Mouse (Mus musculus) kidney, postnatal 0 days (tissue): ENCODE results near the gene Arpc1b. TPM values are rescaled to one million over a fixed set of nuclear protein-coding genes. Genes with fewer than 3 reads are reported as not detected.

Experiments
- ATAC-seq: fragments of 200-750 bp; cut with Nextera tagmentation; replicated peaks from 2 replicates; pipeline ENCODE4 v1.8.0; 2017; ENCODE audit warnings: low read depth, moderate number of reproducible peaks, moderate TSS enrichment, moderate library complexity; ENCODE audit not compliant: low FRiP score
- DNase-seq: peaks from one replicate; pipeline ENCODE4 v3.0.0-alpha.2; 2016; ENCODE audit warnings: low spot score
- H3K27ac ChIP-seq: fragments of 300-500 bp; sonication (generic); 2 replicates; pipeline ENCODE4 v1.5.1; 2014; ENCODE audit warnings: mild to moderate bottlenecking
- H3K27me3 ChIP-seq: fragments of 300-500 bp; sonication (generic); 2 replicates; pipeline ENCODE4 v1.6.1; 2014; ENCODE audit warnings: low read length, mixed read lengths; ENCODE audit not compliant: insufficient read depth
- H3K36me3 ChIP-seq: fragments of 300-500 bp; sonication (generic); 2 replicates; pipeline ENCODE4 v1.6.1; 2014; ENCODE audit warnings: low read length, mixed read lengths; ENCODE audit not compliant: insufficient read depth
- H3K4me1 ChIP-seq: fragments of 300-500 bp; sonication (generic); replicated peaks from 2 replicates; pipeline ENCODE4 v1.6.1; 2014; ENCODE audit warnings: antibody characterized with exemption, low read length, mixed read lengths; ENCODE audit not compliant: insufficient read depth
- H3K4me2 ChIP-seq: fragments of 300-500 bp; sonication (generic); 2 replicates; pipeline ENCODE4 v1.6.1; 2014; ENCODE audit warnings: mild to moderate bottlenecking, low read length, moderate library complexity, mixed read lengths
- H3K4me3 ChIP-seq: fragments of 300-500 bp; sonication (generic); replicated peaks from 2 replicates; pipeline ENCODE4 v1.5.1; 2014; ENCODE audit warnings: low read depth, low read length
- H3K9ac ChIP-seq: fragments of 300-500 bp; sonication (generic); 2 replicates; pipeline ENCODE4 v1.6.1; 2014; ENCODE audit warnings: low read depth, low read length
- H3K9me3 ChIP-seq: fragments of 300-500 bp; sonication (generic); replicated peaks from 2 replicates; pipeline ENCODE4 v1.6.1; 2016; ENCODE audit warnings: low read length, inconsistent platforms, mixed read lengths
- CTCF ChIP-seq: IDR thresholded peaks from 2 replicates; pipeline ENCODE4 v1.5.1; 2016; ENCODE audit warnings: antibody characterized with exemption, low read depth, mild to moderate bottlenecking, moderate library complexity
- WGBS: fragments of 180-500 bp; shearing (Covaris S2); extraction: QIAGEN DNeasy Blood & Tissue Kit; methylation state at CpG from one replicate; pipeline ENCODE4 v1.1.7; 2014; 5-methylcytosine and 5-hydroxymethylcytosine counted together
- polyA plus RNA-seq: library from polyadenylated mRNA; unstranded; fragments of >200 nt; fragmentation: Nextera tagmentation; extraction: Ambion mirVana; gene quantifications from 2 replicates; pipeline ENCODE4 v1.2.1, GENCODE M21; 2015

Arpc1b gene
- polyA plus RNA-seq, 1 experiment from 2014 or later = 261 TPM

DNA sequence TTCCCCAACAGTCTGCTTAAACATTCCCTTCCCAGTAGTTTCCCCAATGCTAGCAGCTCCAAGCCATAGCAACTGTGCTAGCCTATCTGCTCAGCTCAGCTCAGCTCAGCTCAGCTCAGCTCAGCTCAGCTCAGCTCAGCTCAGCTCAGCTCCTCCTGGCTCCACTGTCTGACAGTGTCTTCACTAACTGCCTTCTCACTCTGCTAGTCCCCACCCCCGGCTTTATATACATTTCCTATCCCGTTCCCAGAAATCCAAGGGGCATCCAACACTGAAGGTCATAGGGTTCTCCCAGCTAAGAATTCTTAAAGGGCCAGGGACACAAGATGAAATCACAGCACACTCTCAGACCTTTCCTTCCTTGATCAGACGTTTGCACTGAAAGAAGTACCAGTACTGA is 50.7 kb downstream of the Arpc1b start:
- TF ChIP-seq CTCF = no peak
- H3K27ac ChIP-seq = peak overlapping the region; percentile 5; the same call in 1 of the 2 replicates
- no peak overlapping the region for H3K9ac ChIP-seq
- no peaks in the 10 kb centered on the region for H3K27me3 ChIP-seq
- 0 out of 2 replicates have a peak, but pooled peaks cover 21% of the 10 kb centered on the region for H3K36me3 ChIP-seq
- H3K4me2 ChIP-seq = peak overlapping the region; percentile 5; the same call in 1 of the 2 replicates
- no peaks in the 10 kb centered on the region for H3K9me3 ChIP-seq
- H3K4me3 ChIP-seq = no peak overlapping the region
- ATAC-seq (no peak), DNase-seq (peak; percentile 40)
- H3K4me1 ChIP-seq = peaks cover 12% of the 10 kb centered on the region
- WGBS = 44% methylated on average over 3 of the region's 3 CpGs

DNA sequence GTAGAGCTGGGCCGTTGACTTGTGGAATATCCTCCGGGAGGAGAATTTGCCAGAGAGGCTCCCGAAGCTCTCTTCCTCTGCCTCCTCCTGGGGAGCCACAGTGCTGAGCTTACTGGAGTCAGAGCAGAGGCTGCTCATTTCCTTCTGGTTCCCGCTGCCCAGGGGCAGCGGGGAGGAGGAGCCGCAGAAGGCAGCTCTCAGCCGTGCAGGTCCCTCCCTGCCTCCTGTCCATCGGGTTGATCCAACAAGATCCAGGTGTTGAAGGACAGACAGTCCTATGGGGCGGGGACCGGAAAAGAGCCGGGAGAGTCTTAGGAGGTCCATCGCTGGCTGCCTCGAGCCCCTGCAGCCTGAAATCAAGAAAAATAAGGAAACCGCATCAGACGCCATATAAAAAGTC is 51.2 kb downstream of the Arpc1b start:
- WGBS = 80% methylated on average over 15 of the region's 15 CpGs

DNA sequence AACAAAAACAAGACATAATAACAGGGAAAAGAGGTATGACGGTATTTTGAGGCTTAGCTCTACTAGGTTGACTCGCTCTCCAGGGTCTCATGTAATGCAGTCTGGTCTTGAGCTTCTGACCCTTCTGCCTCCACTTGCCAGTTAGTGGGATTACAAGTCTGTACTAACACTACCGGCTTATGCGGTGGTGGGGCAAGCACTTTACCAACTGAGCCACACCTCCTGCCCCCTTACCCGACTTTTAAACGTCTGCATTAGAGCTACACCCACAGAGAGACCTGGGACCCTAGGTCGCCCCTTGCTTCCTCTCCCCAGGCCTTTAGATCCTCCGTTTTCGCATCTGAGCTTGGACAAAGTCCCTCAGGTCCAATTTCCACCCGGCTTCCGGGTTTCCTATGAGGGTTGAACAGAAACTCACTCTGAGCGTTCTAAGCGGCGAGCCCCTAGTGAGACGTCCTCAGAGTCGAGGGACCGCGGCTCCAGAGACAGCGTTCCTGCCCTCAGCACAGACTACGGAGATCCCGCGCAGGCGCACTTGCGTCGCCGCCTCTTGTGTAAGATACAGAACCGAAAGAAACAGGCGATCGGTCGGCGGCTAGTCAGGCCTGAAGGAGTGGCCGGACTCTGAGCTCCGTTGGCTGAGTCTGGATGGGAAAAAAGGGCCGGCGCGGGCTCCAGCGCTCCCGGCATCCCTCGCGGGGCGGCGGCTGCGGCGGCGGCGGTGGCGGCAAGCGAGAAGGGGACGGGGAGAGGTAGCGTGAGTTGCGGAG is 52.7 kb downstream of the Arpc1b start, which contains the start of the genes Ptcd1 and Cpsf4:
Ptcd1 (minus strand) TSS at position 573 of the 770 bp plus-strand sequence.
Cpsf4 (plus strand) TSS at position 678 of the 770 bp plus-strand sequence.
- under 1% methylated on average over 48 of the region's 51 CpGs for WGBS
- H3K9me3 ChIP-seq = no peaks in the 10 kb centered on the region
- peak within 1 kb of the TSS; percentile 91 for H3K27ac ChIP-seq

More for the DNA sequence above, 51.2 kb downstream of the Arpc1b start:
- H3K4me2 ChIP-seq = no peak overlapping the region
- H3K9me3 ChIP-seq = no peaks in the 10 kb centered on the region
- ATAC-seq (no peak), DNase-seq (no peak)
- H3K4me1 ChIP-seq = peaks cover 12% of the 10 kb centered on the region
- peak overlapping the region; percentile 5; the same call in 1 of the 2 replicates for H3K27ac ChIP-seq
- 0 out of 2 replicates have a peak, but pooled peaks cover 19% of the 10 kb centered on the region for H3K36me3 ChIP-seq
- no peak overlapping the region for H3K4me3 ChIP-seq
- no peaks in the 10 kb centered on the region for H3K27me3 ChIP-seq
- H3K9ac ChIP-seq = no peak overlapping the region
- no peak for TF ChIP-seq CTCF

DNA sequence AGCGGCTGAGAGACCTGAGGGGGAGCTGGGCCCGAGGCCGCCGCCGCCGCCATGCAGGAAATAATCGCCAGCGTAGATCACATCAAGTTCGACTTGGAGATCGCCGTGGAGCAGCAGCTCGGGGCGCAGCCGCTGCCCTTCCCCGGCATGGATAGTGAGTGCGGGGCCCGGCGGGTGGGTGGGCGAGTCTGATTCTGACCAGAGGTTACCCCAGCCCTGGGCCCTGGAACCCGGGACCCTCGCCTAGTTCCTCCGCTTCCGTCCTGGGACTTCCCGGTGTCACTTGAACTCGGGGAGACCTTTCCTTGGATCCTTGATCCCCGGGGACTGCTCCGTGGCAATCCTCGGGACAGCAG is 53.3 kb downstream of the Arpc1b start:
- TF ChIP-seq CTCF = no peak
- ATAC-seq (peak; percentile 55), DNase-seq (no peak)
- Histone ChIP-seq H3K36me3 (0 out of 2 replicates have a peak, but pooled peaks cover 20% of the 10 kb centered on the region), H3K9ac (peak overlapping the region; percentile 96), H3K4me2 (peak overlapping the region; percentile 92), H3K9me3 (no peaks in the 10 kb centered on the region), H3K27me3 (no peaks in the 10 kb centered on the region), H3K4me3 (peak overlapping the region; percentile 83), H3K4me1 (peaks cover 12% of the 10 kb centered on the region), H3K27ac (peak overlapping the region; percentile 91)
- WGBS = 0% methylated on average over 27 of the region's 28 CpGs

More for the DNA sequence above, 52.7 kb downstream of the Arpc1b start, which contains the start of the genes Ptcd1 and Cpsf4:
- Histone ChIP-seq H3K4me3 (peak within 1 kb of the TSS; percentile 83), H3K4me1 (peaks cover 12% of the 10 kb centered on the region), H3K36me3 (0 out of 2 replicates have a peak, but pooled peaks cover 16% of the 10 kb centered on the region), H3K9ac (peak within 1 kb of the TSS; percentile 96), H3K27me3 (no peaks in the 10 kb centered on the region), H3K4me2 (peak within 1 kb of the TSS; percentile 92)
- DNase-seq (peak; percentile 99), ATAC-seq (peak; percentile 92)
- TF ChIP-seq CTCF = no peak

DNA sequence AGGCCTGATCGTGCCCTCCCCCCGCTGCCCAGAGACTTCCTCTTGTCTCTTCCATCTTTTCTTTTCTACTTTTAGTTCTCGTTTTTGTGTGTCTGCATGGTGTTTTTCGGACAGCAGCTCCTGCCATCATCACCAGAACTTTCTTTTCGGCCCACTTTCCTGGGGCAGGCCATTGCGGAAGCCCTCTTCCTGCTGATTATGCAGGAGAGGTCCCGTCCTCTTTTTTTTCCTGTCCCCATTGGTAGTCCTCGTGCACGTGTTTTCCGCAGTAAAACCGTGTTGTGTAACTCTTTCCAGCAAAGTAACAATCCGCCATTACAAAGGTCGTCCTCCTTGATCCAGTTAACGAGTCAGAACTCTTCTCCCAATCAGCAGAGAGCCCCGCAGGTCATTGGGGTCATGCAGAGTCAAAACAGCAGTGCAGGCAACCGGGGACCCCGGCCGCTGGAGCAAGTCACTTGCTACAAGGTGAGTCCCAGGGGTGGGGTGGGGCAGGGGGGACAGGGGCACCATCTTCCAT is 64.5 kb downstream of the Arpc1b start:
- 76% methylated on average over 18 of the region's 18 CpGs for WGBS
- ATAC-seq = no peak
- H3K4me1 ChIP-seq = no peaks in the 10 kb centered on the region

More for the DNA sequence above, 64.5 kb downstream of the Arpc1b start:
- Histone ChIP-seq H3K27ac (no peak overlapping the region), H3K36me3 (peaks cover 71% of the 10 kb centered on the region), H3K27me3 (no peaks in the 10 kb centered on the region), H3K9ac (no peak overlapping the region), H3K4me3 (no peak overlapping the region), H3K4me2 (no peak overlapping the region), H3K9me3 (no peaks in the 10 kb centered on the region)
- DNase-seq = no peak
- TF ChIP-seq CTCF = no peak

Other genes with a start within 250 kb of the Arpc1b start
- 12.6 and 13.4 TPM in 2 replicates for gene Smurf1, start 148.4 kb upstream of the Arpc1b start, polyA plus RNA-seq
- gene Gm4871, start 81.5 kb upstream of the Arpc1b start, polyA plus RNA-seq = not detected in 2 replicates
- gene 1700018F24Rik, start 71.2 kb upstream of the Arpc1b start, polyA plus RNA-seq = not detected in 2 replicates
- 145 and 156 TPM in 2 replicates for gene Arpc1a, start 30.4 kb upstream of the Arpc1b start, polyA plus RNA-seq
- not detected in 2 replicates for gene Kpna7, start 30.2 kb upstream of the Arpc1b start, polyA plus RNA-seq
- gene Pdap1, start 26.0 kb downstream of the Arpc1b start, polyA plus RNA-seq = 89.9 and 95.7 TPM in 2 replicates
- 185 and 186 TPM in 2 replicates for gene Bud31, start 26.1 kb downstream of the Arpc1b start, polyA plus RNA-seq
- gene Ptcd1, start 52.9 kb downstream of the Arpc1b start, polyA plus RNA-seq = 14.7 and 15.2 TPM in 2 replicates
- 35.5 and 38.5 TPM in 2 replicates for gene Cpsf4, start 53.0 kb downstream of the Arpc1b start, polyA plus RNA-seq
- 678 and 711 TPM in 2 replicates for gene Atp5j2, start 77.8 kb downstream of the Arpc1b start, polyA plus RNA-seq
- 10.1 and 11.5 TPM in 2 replicates for gene Zkscan14, start 87.7 kb downstream of the Arpc1b start, polyA plus RNA-seq
- 10.4 and 10.8 TPM in 2 replicates for gene Zkscan5, start 90.3 kb downstream of the Arpc1b start, polyA plus RNA-seq
- gene Zfp655, start 117.5 kb downstream of the Arpc1b start, polyA plus RNA-seq = 30.6 and 37.8 TPM in 2 replicates
- gene Zscan25, start 166.3 kb downstream of the Arpc1b start, polyA plus RNA-seq = 0.26 and 0.57 TPM in 2 replicates
- 0.09 and 0.16 TPM in 2 replicates for gene Cyp3a57, start 231.1 kb downstream of the Arpc1b start, polyA plus RNA-seq